Mouse (Mus musculus) kidney, postnatal 14 days (tissue): ENCODE results near the gene Flvcr1.
A peak's percentile ranks its signal among the peaks of the same experiment; 100 is the strongest.

Experiments used
- DNase-seq: peaks from one replicate; pipeline ENCODE4 v3.0.0; 2022; ENCODE audit warnings: mixed read lengths

The Flvcr1 gene

GRCm38 (mm10) chr1:190978511-190979073, 47.4 kb downstream of the Flvcr1 start:
- DNase-seq, result peak; percentile 20

GRCm38 (mm10) chr1:190978001-190978400, 48.0 kb downstream of the Flvcr1 start:
- no peak for DNase-seq

- no peak for DNase-seq
These were observed 48.9 kb downstream of the Flvcr1 start for GRCm38 (mm10) chr1:190976887-190977573.

- no peak for DNase-seq
These were observed 51.1 kb downstream of the Flvcr1 start for GRCm38 (mm10) chr1:190974833-190975232.

GRCm38 (mm10) chr1:190974191-190974590, 51.8 kb downstream of the Flvcr1 start:
- no peak for DNase-seq

GRCm38 (mm10) chr1:190972612-190973192, 53.3 kb downstream of the Flvcr1 start:
- DNase-seq, result no peak

GRCm38 (mm10) chr1:190971708-190972610, 54.0 kb downstream of the Flvcr1 start:
- no peak for DNase-seq

- no peak for DNase-seq
These were observed 57.9 kb downstream of the Flvcr1 start for GRCm38 (mm10) chr1:190968010-190968409.

GRCm38 (mm10) chr1:190964992-190965780, 60.8 kb downstream of the Flvcr1 start:
- peak; percentile 37 for DNase-seq

- no peak for DNase-seq
These were observed 63.2 kb downstream of the Flvcr1 start for GRCm38 (mm10) chr1:190962760-190963159.

GRCm38 (mm10) chr1:190958821-190959220, 67.1 kb downstream of the Flvcr1 start:
- DNase-seq, result no peak
